Mouse (Mus musculus) left cerebral cortex, adult 11 months (tissue): ENCODE measurements around the gene Fhit.

Experiments
- DNase-seq: peaks from one replicate; pipeline ENCODE4 v3.0.0; 2022; ENCODE audit warnings: low spot score

Gene Fhit

DNA sequence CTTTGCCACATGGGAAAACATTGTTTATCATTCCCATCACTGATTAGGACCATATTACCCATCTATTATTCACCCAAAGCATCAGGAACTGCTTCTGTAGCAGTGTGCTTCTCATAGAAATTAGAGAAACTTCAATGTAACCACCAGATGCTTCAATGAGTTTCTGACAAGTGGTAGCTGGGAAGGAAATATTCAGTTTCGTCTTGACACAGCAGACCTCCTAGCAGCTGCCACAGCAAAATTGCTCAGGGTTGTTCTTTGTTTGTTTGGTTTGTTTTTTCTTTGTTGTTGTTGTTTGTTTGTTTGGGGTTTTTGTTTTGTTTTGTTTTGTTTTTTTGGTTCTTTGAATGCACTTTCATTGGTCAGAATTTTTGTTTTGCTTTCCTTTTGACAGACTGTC, 798.5 kb downstream of the Fhit start:
- DNase-seq = no peak

DNA sequence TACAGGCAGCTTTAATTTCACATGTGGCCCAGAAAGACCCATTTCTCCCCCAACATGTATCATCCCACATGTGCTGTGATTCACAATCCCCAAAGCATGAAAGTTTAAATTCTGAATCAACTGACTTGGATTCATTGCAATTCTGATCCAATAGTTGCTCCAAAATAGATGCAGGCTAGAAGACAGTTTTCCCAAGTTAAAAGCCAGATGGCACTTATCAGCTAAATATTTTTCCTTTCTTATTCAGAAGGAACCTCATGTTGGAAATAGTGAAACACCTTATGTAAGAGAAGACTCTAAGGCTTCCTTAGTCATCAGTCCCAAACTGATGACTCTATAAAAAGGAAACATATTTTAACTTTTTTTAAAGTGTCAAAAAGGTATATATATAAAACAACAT, 815.9 kb downstream of the Fhit start:
- DNase-seq = peak; percentile 4

DNA sequence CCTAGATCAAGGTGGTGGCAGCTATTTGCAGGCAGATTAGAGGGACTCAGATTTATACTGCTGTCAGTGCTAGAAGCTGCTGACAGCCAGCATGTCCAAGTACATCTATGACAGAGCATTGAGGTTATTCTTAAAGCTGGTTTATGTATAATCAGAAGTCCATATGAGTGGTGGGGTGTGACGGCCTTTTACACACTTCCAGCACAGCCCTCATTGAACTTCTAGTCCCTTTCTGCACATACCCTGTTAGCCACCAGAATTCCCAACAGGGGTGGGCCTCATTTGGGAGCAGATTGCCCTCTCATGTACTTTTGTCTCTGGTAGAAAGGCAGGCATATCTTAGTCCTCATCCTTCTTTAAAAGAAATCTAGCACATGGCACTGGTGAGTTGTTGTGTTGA, 817.8 kb downstream of the Fhit start:
- DNase-seq = no peak

DNA sequence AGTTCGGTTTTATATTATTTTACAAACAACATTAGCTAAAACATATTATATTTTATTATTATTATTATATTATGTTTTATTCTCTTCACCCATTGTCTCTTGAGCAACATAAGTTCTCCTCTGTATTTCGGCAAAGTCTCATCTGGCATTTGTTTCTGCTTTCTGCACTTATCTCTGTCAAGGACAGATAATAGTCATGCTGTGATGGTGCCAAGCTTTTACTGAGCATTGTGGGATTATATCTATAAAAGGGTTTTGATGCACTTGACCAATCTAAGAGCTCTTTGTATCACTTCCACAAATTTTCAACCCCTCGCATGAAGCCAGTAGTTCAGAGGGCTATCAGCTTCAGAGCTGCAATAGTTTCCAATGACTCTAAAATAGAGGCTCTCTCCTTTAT, 845.1 kb downstream of the Fhit start:
- no peak for DNase-seq

DNA sequence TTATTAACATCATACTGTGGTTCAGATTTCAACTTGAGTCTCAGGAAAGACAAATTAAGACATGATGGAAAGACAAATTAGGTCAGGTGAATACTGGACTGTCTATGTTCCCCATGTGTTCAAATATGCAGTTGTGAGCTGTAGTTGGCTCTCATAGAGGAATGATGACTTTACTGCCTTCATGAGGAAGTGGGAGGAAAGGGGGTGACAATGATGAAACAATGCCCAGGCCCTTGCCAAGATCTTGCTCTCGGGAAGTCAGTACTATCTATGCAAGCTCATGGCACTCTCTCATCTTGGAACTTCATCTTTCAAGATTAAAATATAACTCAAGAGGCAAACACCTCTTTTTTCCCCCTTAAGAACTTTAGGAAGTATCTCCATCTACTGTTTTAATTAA, 849.6 kb downstream of the Fhit start:
- DNase-seq = no peak

DNA sequence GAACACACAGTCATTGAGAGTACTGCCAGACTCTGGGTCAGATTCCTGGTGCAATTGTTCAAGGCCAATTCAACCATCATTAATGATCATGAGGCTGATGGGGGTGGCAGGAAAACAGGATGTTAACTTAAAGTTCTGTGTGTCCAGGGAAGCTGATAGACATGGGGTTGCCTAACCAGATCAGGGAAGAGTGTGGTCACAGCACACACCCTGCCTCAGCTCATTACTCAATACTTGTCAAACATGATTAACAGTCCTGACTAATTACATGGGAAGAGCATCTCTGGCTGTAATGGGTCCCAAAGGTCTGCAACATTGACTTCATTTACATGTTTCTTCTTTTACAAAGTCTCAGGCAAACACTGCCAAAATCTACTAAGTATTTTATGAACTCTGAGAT, 856.5 kb downstream of the Fhit start:
- no peak for DNase-seq

DNA sequence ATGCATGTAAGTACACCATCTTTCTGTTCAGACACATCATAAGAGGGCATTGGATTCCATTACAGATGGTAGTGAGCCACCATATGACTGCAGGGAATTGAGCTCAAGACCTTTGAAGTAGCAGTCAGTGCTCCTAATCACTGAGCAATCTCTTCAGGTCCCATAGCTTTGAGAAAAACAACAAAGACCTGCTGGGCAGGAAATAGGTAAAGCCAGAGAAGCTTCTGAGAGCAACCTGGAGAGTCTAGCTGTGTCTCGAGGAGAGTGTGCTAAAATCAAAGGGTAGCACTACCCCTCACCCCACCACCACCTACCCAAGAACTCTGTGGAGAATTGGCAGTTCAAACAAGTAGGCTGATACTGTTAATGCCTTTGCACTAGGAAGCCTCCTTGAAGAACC, 860.3 kb downstream of the Fhit start:
- no peak for DNase-seq

DNA sequence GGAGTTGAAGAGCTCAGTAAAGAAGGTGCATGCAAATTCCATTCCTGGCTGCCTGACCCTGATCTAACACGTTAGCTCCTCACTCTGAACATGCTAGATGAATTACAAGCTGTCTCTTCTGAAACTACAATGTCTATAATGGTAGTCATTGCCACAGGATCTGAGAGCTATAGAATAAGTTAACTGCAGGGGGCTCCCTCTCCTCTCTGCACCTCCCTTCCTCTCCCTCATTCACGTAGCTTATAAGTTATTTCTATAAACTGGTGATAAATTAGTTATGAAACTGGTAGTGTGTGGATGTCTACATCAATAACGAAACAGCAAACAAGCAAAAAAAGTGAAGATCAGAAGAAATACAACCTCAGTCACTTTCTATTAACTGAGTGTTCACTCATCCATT, 860.9 kb downstream of the Fhit start:
- DNase-seq = no peak

DNA sequence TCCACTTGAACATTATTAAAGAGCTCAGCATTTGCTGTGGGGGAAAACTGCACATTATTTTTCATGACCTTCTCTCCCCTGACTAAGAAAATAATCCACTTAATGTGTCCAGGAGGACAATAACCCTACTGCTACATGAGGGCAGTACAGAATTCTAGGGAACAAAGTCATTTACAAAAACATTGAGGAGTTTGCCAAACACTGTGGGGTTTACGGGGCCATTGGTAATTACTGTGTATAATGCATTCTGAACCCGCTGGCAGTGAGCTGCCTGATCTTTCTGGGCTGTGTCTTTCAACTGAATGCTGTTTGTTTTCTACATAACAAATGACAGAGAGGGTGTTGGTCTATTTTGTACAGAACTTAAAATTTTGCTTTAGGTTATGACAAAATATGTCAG, 862.8 kb downstream of the Fhit start:
- no peak for DNase-seq

DNA sequence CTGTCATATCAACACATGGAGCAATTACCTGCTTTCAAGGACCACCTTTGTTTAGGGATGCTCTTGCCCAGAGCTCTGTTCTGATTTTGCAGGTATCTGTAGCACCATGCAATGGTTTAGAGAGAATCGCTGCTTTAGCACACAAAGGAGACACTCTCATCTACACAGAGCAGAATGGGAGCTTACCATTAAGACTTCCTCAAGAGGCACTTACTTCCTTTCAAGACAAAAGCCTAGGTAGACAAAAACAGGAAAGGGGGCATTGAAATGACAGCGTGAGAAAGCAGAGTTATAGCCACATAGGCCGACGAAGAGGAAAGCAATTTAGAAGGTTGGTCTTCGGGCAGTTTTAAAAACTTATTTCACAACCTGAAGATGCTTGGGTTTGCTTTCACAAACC, 872.8 kb downstream of the Fhit start:
- no peak for DNase-seq

DNA sequence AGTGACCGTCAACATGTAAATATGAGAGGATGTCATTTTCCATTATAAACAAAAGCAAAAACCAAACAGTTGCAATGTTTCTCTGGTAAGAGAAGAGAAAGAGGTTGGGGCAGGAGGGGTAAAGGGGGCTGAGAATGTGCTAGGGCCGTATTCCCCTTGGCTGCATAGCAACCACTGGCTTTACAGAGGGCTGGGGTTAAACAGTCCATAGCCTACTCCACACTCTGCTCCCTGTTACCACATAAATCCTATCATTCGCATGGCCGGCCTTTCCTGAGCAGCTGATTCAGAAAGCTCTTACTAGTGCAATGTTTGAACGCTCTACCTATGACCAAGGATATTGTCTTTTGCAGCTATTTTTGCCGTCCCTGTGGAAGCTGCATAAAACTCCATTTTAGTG, 875.8 kb downstream of the Fhit start:
- DNase-seq = no peak

DNA sequence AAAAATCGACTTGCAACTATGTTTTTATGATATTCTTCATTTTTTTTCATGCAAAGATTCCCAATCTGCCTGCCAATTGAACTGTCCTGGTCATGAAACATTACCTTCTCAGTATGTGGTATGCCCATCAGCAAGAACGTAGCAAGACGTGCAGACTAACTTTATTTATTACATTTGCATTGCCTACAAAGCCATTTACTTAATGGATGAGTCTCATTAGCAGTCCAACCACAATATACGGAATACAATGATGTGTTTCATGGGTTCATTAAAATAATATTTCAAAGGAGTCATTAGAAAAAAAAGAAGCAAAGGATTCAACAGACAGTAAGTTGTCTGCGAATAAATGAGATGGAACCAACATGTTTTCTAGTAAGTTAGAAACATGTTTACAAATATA, 933.1 kb downstream of the Fhit start:
- DNase-seq = no peak

DNA sequence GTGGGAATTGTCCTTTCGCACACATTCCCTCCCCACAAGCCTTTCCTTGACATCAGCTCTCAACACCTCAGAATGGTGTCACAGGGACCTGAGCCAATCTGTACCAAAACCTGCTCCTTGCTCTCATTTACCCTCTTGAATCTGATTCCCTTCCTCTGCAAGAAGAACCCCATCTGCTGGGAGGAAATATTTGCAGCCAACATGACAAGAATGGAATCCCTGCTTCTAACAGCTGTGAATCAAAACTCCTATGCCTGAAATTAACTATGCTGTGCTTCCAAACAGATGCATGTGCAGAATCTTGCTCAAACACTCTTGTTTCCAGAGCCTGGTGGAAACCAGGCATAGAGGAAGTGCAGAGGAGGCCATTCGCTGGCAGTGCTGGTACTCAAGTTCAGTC, 940.0 kb downstream of the Fhit start:
- DNase-seq = peak; percentile 23

DNA sequence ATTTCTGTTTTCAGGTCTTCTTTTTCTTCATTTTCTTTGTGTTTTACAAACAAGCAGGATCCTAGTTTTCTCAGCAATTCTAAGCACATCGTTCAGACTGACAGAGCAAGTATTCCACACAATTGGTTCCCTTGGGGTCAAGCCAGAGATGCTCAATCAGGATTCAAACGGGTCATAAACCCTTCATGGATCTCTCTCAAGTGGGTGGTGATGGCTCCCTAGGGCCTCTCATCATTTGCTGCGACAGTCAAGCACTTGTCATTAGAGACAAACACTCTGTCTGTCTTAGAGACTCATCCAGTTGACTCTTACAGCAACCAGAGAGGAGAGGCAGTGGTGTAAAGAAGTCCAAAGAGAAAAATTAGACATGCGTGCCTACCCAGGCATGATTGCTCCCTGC, 948.6 kb downstream of the Fhit start:
- DNase-seq = no peak

DNA sequence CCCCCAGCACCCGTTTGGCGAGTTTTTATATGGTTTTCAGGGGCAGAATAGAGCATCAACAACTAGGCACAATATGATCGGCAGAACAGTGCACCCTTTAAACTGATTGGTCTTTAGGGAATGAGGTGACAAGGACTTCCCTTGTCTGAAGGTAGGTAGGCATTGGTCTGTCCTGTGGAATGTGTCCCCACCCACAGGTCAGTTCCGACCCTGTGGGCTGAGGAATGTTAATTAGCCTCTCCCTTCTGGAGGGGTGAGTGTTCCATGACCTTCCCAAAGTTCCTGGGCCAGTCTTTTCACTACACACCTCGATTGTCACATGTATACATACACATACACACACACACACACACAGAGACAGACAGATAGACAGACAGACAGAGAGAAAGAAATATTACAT, 950.7 kb downstream of the Fhit start:
- DNase-seq = no peak

DNA sequence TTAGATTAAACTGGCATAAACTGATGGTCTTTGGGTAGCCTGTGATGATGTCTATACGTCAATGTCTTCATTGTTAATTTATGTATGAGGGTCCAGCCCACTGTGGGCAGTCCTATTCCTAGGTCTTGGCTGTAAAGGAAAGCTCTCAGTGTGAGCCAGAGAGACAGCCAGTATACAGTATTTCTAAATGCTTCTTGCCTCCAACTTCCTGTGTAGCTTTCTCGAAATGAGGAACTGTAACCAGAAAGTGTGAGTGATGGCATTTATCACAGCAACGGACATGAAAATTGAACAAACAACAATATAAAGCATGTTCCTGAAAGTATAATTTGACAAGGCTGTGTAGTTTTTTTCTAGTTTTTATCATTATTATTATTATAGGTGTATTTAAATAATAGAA, 952.8 kb downstream of the Fhit start:
- DNase-seq = no peak

DNA sequence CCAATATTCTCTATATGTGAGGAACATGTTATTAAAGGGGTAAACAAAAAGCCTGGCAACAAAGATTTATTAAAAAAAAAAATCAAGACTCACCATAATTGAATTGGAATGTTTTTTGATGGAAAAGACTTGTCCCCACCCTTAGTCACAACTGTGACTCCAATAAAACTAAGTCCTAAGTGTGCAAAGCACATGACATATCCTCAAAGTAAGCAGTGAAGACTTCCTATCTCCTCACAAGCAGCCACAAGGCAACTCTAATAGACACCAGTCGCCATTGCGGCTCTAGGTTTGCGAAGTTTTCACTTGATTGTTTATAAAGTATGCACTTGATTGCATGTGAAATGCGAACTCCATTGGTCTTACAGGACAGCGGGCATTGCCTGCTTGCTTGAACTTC, 956.1 kb downstream of the Fhit start:
- DNase-seq = no peak

DNA sequence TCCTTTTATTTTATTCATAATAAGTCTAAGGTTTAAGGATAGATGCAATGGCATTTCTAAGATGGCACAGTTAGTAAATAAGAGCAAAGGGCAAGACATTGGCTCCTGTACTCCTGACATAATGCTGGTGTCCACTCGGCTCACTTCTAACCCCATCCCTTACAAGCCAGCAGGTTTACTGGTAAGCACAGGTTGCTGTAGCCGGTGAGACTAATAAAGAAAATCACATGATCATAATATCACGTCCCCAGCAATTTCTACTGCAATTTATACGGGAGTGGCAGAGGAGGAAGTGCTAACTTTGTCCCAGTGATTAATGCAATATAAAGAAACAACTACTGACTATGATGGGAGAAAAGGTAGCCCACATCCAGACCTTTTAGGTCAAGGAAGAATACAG, 956.5 kb downstream of the Fhit start:
- no peak for DNase-seq

DNA sequence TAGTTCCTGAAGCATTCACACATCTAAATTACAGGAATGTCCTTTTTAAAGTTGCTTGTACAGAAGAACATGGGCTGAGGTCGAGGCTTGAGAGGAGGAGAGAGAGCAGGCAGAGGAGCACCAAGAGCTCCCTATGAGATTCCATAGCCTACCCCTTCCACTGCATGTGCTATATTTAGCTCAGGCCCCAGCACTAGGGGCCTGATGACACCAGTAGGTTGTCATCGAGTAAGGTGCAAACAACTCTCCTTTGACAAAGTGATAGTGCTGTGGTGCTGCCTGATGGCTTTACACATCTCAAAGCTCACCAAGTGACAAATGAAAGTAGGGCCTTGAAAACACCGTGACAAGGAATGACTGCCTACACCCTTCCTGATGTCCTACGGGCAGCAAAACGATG, 967.7 kb downstream of the Fhit start:
- no peak for DNase-seq

DNA sequence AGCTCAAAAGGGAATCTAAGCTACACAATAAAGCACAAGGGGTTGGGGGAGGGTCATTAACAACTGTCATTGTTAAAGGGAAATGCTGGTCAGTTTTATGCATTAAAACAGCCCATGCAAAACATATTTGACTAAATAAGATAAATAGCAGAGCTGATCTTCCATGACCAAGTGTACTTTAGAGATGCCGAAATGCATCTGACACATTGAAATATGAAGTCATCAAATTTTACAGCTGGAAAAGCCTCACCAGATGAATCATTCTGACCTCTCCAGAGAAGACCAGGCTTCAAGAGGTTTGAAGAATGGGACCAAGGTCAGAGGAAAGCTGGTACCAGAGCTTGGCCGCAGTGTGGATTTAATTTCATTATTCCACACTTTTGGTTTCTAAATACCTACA, 990.1 kb downstream of the Fhit start:
- no peak for DNase-seq

DNA sequence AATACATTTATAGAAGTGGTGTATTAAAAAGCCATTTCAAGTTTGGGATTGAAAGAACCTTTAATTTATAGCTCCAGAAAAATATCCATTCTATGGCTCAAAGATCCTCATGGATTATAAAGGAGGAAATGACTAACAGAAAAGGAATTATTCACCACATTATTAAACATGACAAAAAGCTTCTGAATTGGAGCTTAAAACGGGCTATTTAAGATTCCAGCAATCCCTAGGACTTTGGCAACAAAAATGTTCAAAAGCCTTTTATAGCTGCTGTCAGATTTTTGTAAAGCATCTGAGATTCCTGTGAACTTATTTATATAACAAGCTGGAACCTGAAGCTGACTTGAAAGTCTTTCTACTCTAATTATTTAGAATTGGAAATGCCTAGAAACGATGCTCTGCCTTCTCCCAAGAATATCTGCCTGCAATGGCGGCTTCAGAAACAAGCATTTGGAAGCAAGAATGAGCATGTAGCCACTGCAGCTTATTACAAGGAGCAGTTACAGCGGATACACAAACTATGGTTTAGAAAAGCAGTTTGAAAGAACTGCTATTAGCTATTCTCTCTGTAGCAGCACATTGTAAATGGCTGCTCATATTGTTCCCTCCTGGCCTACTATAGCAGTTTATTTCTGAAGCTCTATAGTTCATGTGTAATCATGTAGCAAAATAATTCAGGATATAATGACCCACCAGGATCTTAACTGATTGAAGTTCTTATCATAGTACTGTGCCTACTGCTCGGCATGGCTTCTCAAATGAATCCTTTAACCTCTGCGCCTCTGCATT, 995.0 kb downstream of the Fhit start:
- DNase-seq = peak; percentile 29

DNA sequence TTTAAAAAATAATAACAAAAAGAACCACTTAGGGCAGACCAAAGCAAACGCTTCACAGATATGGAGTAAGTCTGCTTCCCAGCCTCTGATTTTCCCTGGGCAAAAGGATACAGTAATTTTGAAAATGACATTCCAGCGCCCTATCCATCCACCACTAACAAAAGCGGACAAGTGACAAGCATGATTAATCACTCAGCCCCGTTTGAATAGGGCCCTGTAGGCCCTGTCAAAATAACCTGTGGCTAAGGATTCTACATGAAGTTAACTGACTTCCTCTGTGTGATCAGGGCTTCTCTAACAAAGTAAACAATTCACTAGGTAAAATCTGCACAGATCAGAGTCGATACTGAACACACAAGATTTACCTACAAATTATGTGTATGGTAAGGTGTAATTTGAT, 1012.0 kb downstream of the Fhit start:
- DNase-seq = no peak

DNA sequence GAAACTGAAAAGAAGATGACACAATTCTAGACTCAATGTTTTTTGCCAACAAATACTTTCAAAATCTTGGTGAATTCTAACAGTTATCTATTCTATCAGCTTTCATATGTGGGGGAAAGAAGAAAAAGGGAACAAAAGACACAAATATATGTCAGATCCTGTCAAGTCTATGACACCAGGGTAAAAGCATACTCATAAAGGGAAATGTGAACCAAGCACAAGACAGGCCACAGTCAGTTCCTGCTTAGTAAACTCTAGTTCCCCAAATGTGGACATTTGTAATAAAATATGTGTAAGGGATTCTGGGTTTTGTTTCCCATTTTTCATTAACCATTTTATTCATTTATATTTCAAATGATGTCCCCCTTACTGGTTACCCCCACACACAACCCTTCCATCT, 1022.5 kb downstream of the Fhit start:
- no peak for DNase-seq

DNA sequence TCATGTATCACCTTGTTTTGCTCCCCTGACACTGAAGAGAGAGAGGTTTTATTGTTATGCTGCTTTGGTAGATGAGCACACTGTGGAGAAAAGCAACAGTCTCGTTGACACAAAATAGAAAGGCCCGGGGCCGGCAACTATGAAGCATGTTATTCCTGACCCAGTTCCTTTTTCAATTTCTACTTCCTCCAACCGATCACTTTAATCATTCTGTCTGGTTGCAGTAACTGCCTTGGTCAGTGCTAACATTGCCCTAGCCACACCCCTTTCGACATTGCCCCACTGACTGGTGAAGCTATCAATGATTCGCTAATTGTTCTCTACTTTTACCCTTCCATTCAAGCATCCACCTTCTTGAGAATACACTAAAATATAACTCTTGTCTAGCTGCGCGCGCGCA, 1028.0 kb downstream of the Fhit start:
- no peak for DNase-seq

DNA sequence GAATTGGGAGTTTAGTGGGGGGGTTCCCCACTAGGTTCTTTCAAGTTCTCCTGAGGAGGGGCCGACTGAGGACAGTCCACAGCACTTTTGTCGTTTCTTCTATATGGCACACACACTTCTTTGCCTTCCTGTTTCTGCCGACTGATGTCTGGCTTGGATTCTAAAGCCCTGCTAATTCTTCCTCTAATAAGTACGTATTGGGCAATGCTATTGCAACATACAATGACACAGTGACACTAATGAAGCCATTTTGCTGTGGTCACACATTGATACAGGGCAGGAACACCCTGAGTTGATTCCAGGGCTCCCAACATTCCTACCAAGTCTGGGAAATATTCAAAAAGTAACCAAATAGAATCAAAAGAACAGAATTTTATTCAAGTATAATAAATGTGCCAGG, 1032.2 kb downstream of the Fhit start:
- no peak for DNase-seq
